Mouse (Mus musculus): ENCODE measurements at regions not wholly inside any gene's neighbourhood (a gene's known extent, or its start where the extent isn't known, plus 50 kb on each side); places are given as distances from the start of the nearest gene placed in this dataset.

DNA sequence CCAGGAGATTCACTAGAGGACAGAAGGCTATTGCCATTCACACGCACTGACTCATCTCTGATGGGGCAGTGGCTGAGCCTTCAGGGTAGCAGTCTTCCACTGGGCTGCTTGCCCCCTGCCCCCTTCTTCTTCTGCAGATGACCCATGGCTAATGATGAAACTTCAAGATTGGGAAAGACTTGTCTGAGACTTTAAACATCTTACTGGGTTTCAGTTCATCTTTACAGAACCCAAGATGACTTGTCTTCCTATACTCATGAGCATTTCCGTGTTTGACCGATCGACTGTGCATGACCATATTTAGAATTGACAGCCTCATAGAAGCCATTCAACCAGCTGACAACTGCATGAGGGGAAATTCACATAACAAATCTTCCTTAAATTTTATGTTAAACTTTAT is 140.0 kb upstream of the Mad2l1 start:
- Histone ChIP-seq H3K27me3 (ENCODE audit: control insufficient read depth, insufficient read depth, low read length) (no peaks in the 10 kb centered on the region), H3K4me1 (ENCODE audit: control insufficient read depth, insufficient read depth, low read length) (no peaks in the 10 kb centered on the region), H3K9me3 (ENCODE audit: control insufficient read depth, low read length) (no peaks in the 10 kb centered on the region), H3K27ac (ENCODE audit: low read depth, low read length) (no peak overlapping the region), H3K9ac (ENCODE audit: low read length) (no peak overlapping the region), H3K4me3 (ENCODE audit: low read depth, low read length) (no peak overlapping the region), H3K4me2 (ENCODE audit: low read depth) (no peak overlapping the region), H3K36me3 (ENCODE audit: control insufficient read depth, insufficient read depth, low read length) (no peaks in the 10 kb centered on the region)
- 93% methylated on average over 4 of the region's 4 CpGs for WGBS
- ATAC-seq (ENCODE audit: insufficient read depth, low FRiP score, low TSS enrichment) (no peak), DNase-seq (ENCODE audit: low spot score) (no peak)

DNA sequence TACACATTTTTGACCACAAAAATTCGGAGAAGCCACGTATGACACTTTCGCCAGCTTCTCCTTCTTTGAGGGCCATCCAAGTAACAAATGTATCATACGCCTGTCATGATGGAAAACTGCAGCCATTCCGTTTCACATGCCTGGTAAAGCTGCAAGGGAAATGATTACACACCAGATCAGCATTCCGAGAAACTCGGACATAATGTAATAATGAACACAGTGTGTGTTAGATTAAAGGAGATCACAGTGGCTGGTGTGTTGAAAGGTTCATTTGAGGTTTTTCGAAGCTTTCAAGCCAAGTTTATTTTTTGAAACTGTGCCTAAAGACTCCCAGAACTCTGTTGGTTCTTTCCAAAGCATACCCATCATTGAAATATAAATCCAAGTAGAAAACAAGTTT is 137.8 kb upstream of the Mad2l1 start:
- Histone ChIP-seq H3K27me3 (ENCODE audit: control insufficient read depth, insufficient read depth, low read length) (no peaks in the 10 kb centered on the region), H3K27ac (ENCODE audit: low read depth, low read length) (no peak overlapping the region), H3K4me3 (ENCODE audit: low read depth, low read length) (no peak overlapping the region), H3K9me3 (ENCODE audit: control insufficient read depth, low read length) (no peaks in the 10 kb centered on the region), H3K4me2 (ENCODE audit: low read depth) (no peak overlapping the region), H3K36me3 (ENCODE audit: control insufficient read depth, insufficient read depth, low read length) (no peaks in the 10 kb centered on the region), H3K9ac (ENCODE audit: low read length) (no peak overlapping the region), H3K4me1 (ENCODE audit: control insufficient read depth, insufficient read depth, low read length) (peaks cover 8% of the 10 kb centered on the region)
- ATAC-seq (ENCODE audit: insufficient read depth, low FRiP score, low TSS enrichment) (no peak), DNase-seq (ENCODE audit: low spot score) (no peak)
- WGBS = 87% methylated on average over 8 of the region's 8 CpGs

DNA sequence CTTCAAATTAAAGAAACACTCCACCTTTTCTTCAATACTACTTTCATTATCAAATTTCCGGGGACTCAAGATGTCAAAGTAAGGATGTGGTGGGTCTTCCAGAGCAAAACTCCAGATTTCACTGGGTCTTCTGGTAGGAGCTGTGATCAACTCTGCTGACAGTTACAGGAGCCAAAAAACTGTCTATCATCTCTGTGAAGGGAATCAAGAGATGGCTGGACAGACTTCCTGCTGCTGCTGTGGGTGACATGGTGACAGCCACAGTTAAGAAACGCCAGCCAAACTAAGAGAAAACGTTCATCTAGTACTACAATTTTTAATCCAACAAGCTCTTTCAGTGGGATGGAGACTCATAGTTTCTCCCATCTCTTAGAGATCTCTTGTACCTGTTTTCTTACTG is 136.5 kb upstream of the Mad2l1 start:
- ATAC-seq (ENCODE audit: insufficient read depth, low FRiP score, low TSS enrichment) = no peak
- no peaks in the 10 kb centered on the region for H3K9me3 ChIP-seq (ENCODE audit: control insufficient read depth, low read length)
- no peaks in the 10 kb centered on the region for H3K36me3 ChIP-seq (ENCODE audit: control insufficient read depth, insufficient read depth, low read length)
- H3K27ac ChIP-seq (ENCODE audit: low read depth, low read length) = no peak overlapping the region
- H3K4me2 ChIP-seq (ENCODE audit: low read depth) = no peak overlapping the region
- H3K27me3 ChIP-seq (ENCODE audit: control insufficient read depth, insufficient read depth, low read length) = no peaks in the 10 kb centered on the region
- no peak overlapping the region for H3K9ac ChIP-seq (ENCODE audit: low read length)
- H3K4me1 ChIP-seq (ENCODE audit: control insufficient read depth, insufficient read depth, low read length) = peaks cover 8% of the 10 kb centered on the region
- no peak overlapping the region for H3K4me3 ChIP-seq (ENCODE audit: low read depth, low read length)
- DNase-seq (ENCODE audit: low spot score) = no peak
- WGBS = 63% methylated on average over 3 of the region's 3 CpGs

DNA sequence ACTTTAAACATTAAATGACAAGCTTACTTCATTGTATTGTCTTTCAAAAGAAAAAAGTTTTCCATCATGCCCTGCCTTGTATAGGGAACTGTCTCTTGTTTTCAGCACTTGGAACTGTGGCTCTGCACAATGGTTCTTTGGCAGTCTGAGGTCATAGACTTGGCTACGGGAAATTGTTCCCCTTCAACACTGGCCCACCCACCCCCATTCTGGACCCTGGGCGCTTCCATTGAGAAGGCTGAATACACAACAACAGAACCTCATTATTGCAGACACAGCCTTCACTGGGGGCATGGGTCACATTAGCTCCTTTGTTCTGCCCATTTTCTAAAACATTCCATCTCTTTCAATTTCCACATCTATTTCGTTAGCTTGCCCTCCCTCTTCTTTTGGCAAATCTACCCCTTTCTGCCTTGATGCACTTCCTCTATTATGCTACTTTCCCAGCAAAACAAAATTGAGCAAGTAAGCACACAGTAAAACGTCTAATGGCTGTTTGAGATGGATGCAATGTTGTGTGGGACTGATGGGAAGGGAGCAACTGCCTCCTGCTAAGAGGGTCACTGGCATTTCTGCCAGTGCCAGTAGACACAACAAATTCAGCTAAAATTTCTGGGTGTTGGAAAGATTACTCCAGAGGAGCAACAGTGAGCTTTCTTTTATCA is 136.0 kb upstream of the Mad2l1 start:
- 26% methylated on average over 4 of the region's 4 CpGs for WGBS
- Histone ChIP-seq H3K36me3 (ENCODE audit: control insufficient read depth, insufficient read depth, low read length) (no peaks in the 10 kb centered on the region), H3K27ac (ENCODE audit: low read depth, low read length) (no peak overlapping the region), H3K4me2 (ENCODE audit: low read depth) (no peak overlapping the region), H3K27me3 (ENCODE audit: control insufficient read depth, insufficient read depth, low read length) (no peaks in the 10 kb centered on the region), H3K4me1 (ENCODE audit: control insufficient read depth, insufficient read depth, low read length) (peaks cover 8% of the 10 kb centered on the region), H3K9me3 (ENCODE audit: control insufficient read depth, low read length) (no peaks in the 10 kb centered on the region), H3K4me3 (ENCODE audit: low read depth, low read length) (no peak overlapping the region), H3K9ac (ENCODE audit: low read length) (no peak overlapping the region)
- ATAC-seq (ENCODE audit: insufficient read depth, low FRiP score, low TSS enrichment) = peak; percentile 91
- DNase-seq (ENCODE audit: low spot score) = peak; percentile 63

DNA sequence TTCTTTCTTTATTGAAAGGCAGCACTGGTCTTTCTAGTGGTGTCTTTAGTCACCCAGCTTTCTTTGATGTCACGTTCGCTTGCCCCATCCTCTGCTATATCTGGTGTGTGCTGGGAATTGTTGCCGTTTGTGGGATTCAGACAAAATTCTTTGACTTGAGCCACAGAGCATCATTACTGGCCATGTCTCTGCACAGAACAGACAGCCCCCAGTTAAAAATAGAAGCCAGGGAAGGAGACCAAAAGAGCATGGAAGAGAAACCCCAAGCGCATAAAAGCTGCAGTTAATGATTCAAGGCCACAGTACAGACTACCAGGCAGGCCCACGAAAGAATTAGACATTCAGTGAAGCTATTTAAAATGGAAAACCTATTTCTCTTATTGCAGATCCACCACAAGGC is 133.7 kb upstream of the Mad2l1 start:
- H3K4me3 ChIP-seq (ENCODE audit: low read depth, low read length) = no peak overlapping the region
- no peak overlapping the region; the same call in 1 of the 2 replicates for H3K9ac ChIP-seq (ENCODE audit: low read length)
- 27% methylated on average over 5 of the region's 5 CpGs for WGBS
- peak overlapping the region; percentile 62; the same call in 1 of the 2 replicates for H3K27ac ChIP-seq (ENCODE audit: low read depth, low read length)
- no peaks in the 10 kb centered on the region for H3K9me3 ChIP-seq (ENCODE audit: control insufficient read depth, low read length)
- ATAC-seq (ENCODE audit: insufficient read depth, low FRiP score, low TSS enrichment) (no peak), DNase-seq (ENCODE audit: low spot score) (no peak)
- no peak overlapping the region for H3K4me2 ChIP-seq (ENCODE audit: low read depth)
- H3K27me3 ChIP-seq (ENCODE audit: control insufficient read depth, insufficient read depth, low read length) = no peaks in the 10 kb centered on the region
- no peaks in the 10 kb centered on the region for H3K36me3 ChIP-seq (ENCODE audit: control insufficient read depth, insufficient read depth, low read length)
- peaks cover 8% of the 10 kb centered on the region for H3K4me1 ChIP-seq (ENCODE audit: control insufficient read depth, insufficient read depth, low read length)

DNA sequence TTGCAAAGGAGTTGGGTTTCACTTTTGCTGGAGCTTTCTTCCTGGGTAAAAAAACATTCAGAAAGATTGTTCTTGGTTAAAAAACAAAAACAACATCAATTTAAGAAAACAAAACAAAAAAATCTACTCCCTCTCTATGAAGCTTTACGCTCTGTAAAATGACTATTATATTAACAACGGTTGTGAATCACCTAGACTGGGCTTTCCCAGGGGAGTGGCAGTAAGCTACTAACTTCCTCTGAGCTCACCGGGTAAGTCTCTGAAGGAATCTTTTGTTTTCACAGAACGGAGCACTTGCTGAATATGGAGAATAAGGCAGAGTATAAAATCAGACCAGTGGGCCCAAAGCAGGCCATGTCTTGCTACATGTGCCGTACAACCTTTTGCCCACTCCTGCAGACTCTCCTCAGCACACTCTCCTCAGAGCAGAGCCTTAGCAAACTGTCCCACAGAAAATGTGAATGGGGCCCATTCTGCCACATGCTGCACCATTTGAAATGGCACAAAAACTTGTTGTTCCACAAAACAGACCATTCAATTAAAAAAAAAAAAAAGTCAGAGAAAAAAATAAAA is 133.2 kb upstream of the Mad2l1 start:
- no peaks in the 10 kb centered on the region for H3K36me3 ChIP-seq (ENCODE audit: control insufficient read depth, insufficient read depth, low read length)
- DNase-seq (ENCODE audit: low spot score) (peak; percentile 12), ATAC-seq (ENCODE audit: insufficient read depth, low FRiP score, low TSS enrichment) (no peak)
- no peaks in the 10 kb centered on the region for H3K9me3 ChIP-seq (ENCODE audit: control insufficient read depth, low read length)
- WGBS = 19% methylated on average over 5 of the region's 5 CpGs
- H3K4me3 ChIP-seq (ENCODE audit: low read depth, low read length) = no peak overlapping the region
- H3K27me3 ChIP-seq (ENCODE audit: control insufficient read depth, insufficient read depth, low read length) = no peaks in the 10 kb centered on the region
- H3K9ac ChIP-seq (ENCODE audit: low read length) = no peak overlapping the region
- H3K4me1 ChIP-seq (ENCODE audit: control insufficient read depth, insufficient read depth, low read length) = peaks cover 8% of the 10 kb centered on the region
- peak overlapping the region; percentile 62; the same call in 1 of the 2 replicates for H3K27ac ChIP-seq (ENCODE audit: low read depth, low read length)
- no peak overlapping the region for H3K4me2 ChIP-seq (ENCODE audit: low read depth)

DNA sequence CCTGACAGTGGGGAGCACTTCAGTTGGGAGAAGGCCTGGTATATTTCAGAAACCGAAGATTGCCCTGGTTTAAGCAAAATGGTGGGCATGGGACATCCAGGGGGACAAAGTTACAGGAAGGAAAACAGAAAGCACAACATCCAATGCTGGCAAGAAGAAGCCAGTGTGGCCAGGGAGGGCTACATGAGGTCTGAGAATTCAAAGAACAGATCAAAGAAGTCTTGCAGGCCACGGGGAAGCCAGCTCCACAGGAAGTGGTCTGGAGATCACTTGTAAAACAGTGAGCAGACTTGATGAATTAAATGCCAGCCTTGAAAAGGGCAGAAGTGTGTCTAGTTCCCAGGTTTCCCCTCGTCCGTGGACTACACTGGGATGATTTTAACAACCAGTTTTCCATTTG is 120.4 kb upstream of the Mad2l1 start:
- 44% methylated on average over 4 of the region's 4 CpGs for WGBS
- H3K27me3 ChIP-seq (ENCODE audit: control insufficient read depth, insufficient read depth, low read length) = no peaks in the 10 kb centered on the region
- H3K9ac ChIP-seq (ENCODE audit: low read length) = no peak overlapping the region
- H3K4me1 ChIP-seq (ENCODE audit: control insufficient read depth, insufficient read depth, low read length) = no peaks in the 10 kb centered on the region
- no peaks in the 10 kb centered on the region for H3K9me3 ChIP-seq (ENCODE audit: control insufficient read depth, low read length)
- no peak overlapping the region for H3K4me3 ChIP-seq (ENCODE audit: low read depth, low read length)
- ATAC-seq (ENCODE audit: insufficient read depth, low FRiP score, low TSS enrichment) = no peak
- no peak overlapping the region for H3K27ac ChIP-seq (ENCODE audit: low read depth, low read length)
- H3K4me2 ChIP-seq (ENCODE audit: low read depth) = no peak overlapping the region
- H3K36me3 ChIP-seq (ENCODE audit: control insufficient read depth, insufficient read depth, low read length) = no peaks in the 10 kb centered on the region
- no peak for DNase-seq (ENCODE audit: low spot score)

DNA sequence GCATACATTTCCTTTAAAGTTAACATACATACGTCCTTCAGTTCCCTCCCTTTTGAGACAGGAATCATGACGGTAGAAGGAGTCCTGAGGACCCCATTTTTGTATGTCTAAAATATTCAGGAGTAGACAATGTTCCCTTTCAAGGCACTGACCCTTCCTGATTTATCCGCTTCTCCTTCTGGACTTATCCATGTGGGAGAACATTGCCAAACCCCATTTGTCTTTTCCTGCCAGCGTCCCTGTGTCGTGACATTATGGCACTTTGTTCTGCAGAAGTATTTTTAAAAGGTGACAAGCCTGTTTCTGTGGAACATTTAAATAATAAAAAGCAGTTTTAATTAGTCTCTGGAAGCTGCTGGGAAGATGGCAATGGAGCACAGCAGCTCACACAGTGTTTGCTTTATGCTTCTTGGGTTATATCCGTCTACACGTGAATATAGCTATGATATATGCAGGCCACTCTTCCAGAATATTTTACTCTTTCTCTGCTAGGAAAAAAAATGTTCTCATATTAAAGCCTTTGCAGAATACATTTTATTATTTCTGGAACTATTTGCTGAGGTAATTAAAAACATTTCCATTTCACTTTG is 115.6 kb upstream of the Mad2l1 start:
- H3K9me3 ChIP-seq (ENCODE audit: control insufficient read depth, low read length) = no peaks in the 10 kb centered on the region
- H3K27me3 ChIP-seq (ENCODE audit: control insufficient read depth, insufficient read depth, low read length) = no peaks in the 10 kb centered on the region
- H3K9ac ChIP-seq (ENCODE audit: low read length) = no peak overlapping the region
- WGBS = 18% methylated on average over 7 of the region's 7 CpGs
- H3K4me3 ChIP-seq (ENCODE audit: low read depth, low read length) = no peak overlapping the region
- ATAC-seq (ENCODE audit: insufficient read depth, low FRiP score, low TSS enrichment) = peak; percentile 86
- peaks cover 3% of the 10 kb centered on the region; the same call in 1 of the 2 replicates for H3K4me1 ChIP-seq (ENCODE audit: control insufficient read depth, insufficient read depth, low read length)
- no peak overlapping the region for H3K27ac ChIP-seq (ENCODE audit: low read depth, low read length)
- DNase-seq (ENCODE audit: low spot score) = peak; percentile 33
- H3K36me3 ChIP-seq (ENCODE audit: control insufficient read depth, insufficient read depth, low read length) = no peaks in the 10 kb centered on the region
- no peak overlapping the region for H3K4me2 ChIP-seq (ENCODE audit: low read depth)

DNA sequence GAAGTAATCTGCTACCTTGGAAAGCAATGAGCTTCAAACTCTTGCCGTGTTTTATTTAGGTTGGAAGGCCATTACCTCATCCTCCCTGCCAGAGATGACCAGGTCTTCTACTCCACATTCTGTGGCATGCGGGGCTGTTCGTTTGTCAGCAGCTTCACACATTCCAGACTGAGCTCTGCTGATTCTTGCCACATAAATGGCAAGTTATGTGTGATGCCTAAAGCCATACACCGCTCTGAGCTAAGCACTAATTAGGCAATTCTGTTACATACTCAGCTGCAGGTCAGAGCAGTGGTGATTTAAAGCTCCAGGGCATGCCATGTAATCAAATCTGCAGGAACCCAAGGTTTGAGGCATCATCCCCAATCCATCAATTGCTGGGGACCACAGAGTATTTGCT is 106.8 kb upstream of the Mad2l1 start:
- no peaks in the 10 kb centered on the region for H3K36me3 ChIP-seq (ENCODE audit: control insufficient read depth, insufficient read depth, low read length)
- H3K4me1 ChIP-seq (ENCODE audit: control insufficient read depth, insufficient read depth, low read length) = no peaks in the 10 kb centered on the region
- no peaks in the 10 kb centered on the region for H3K9me3 ChIP-seq (ENCODE audit: control insufficient read depth, low read length)
- ATAC-seq (ENCODE audit: insufficient read depth, low FRiP score, low TSS enrichment) (no peak), DNase-seq (ENCODE audit: low spot score) (no peak)
- no peak overlapping the region for H3K4me2 ChIP-seq (ENCODE audit: low read depth)
- H3K4me3 ChIP-seq (ENCODE audit: low read depth, low read length) = no peak overlapping the region
- no peak overlapping the region for H3K27ac ChIP-seq (ENCODE audit: low read depth, low read length)
- WGBS = 76% methylated on average over 4 of the region's 4 CpGs
- H3K9ac ChIP-seq (ENCODE audit: low read length) = no peak overlapping the region
- H3K27me3 ChIP-seq (ENCODE audit: control insufficient read depth, insufficient read depth, low read length) = no peaks in the 10 kb centered on the region
